Mouse (Mus musculus) heart, embryonic 11.5 days (tissue): Measurements from ENCODE around the gene Ica1. TPM values are rescaled to one million over a fixed set of nuclear protein-coding genes. Genes with fewer than 3 reads are reported as not detected.

Source experiments
- ATAC-seq: fragments of 200-750 bp; cut with Nextera tagmentation; replicated peaks from 2 replicates; pipeline ENCODE4 v1.8.0; 2017; ENCODE audit warnings: moderate library complexity; ENCODE audit not compliant: insufficient number of reproducible peaks, low FRiP score, low TSS enrichment
- H3K27ac ChIP-seq: fragments of 300-500 bp; sonication (generic); 2 replicates; pipeline ENCODE4 v1.5.1; 2014; ENCODE audit warnings: mild to moderate bottlenecking, low read depth, low read length
- H3K27me3 ChIP-seq: fragments of 300-500 bp; sonication (generic); 2 replicates; pipeline ENCODE4 v1.6.1; 2014; ENCODE audit warnings: mild to moderate bottlenecking, low read length, mixed read lengths; ENCODE audit not compliant: control insufficient read depth, insufficient read depth
- H3K36me3 ChIP-seq: fragments of 300-500 bp; sonication (generic); 2 replicates; pipeline ENCODE4 v1.6.1; 2014; ENCODE audit warnings: mild to moderate bottlenecking, low read length, moderate library complexity, mixed read lengths; ENCODE audit not compliant: control insufficient read depth, insufficient read depth
- H3K4me1 ChIP-seq: fragments of 300-500 bp; sonication (generic); 2 replicates; pipeline ENCODE4 v1.6.1; 2014; ENCODE audit warnings: low read length; ENCODE audit not compliant: control insufficient read depth, insufficient read depth
- H3K4me2 ChIP-seq: fragments of 300-500 bp; sonication (generic); 2 replicates; pipeline ENCODE4 v1.6.1; 2014; ENCODE audit warnings: mild to moderate bottlenecking, moderate library complexity
- H3K4me3 ChIP-seq: fragments of 300-500 bp; sonication (generic); 2 replicates; pipeline ENCODE4 v1.5.1; 2014; ENCODE audit warnings: low read depth, low read length
- H3K9ac ChIP-seq: fragments of 300-500 bp; sonication (generic); 2 replicates; pipeline ENCODE4 v1.6.1; 2014; ENCODE audit warnings: mild to moderate bottlenecking, low read depth, low read length, moderate library complexity
- H3K9me3 ChIP-seq: fragments of 300-500 bp; sonication (generic); replicated peaks from 2 replicates; pipeline ENCODE4 v1.6.1; 2016; ENCODE audit warnings: low read length; ENCODE audit not compliant: control insufficient read depth
- WGBS: fragments of 180-500 bp; shearing (Covaris S2); extraction: QIAGEN DNeasy Blood & Tissue Kit; methylation state at CpG from one replicate; pipeline ENCODE4 v1.1.7; 2014; ENCODE audit not compliant: insufficient replicate concordance; 5-methylcytosine and 5-hydroxymethylcytosine counted together
- polyA plus RNA-seq: library from polyadenylated mRNA; unstranded; fragments of >200 nt; fragmentation: Nextera tagmentation; extraction: Ambion mirVana; gene quantifications from 2 replicates; pipeline ENCODE4 v1.2.1, GENCODE M21; 2014

The Ica1 gene
- polyA plus RNA-seq, 1 experiment from 2014 or later = 36.9 TPM

GRCm38 (mm10) chr6:8638122-8638521, 140.2 kb downstream of the Ica1 start:
- Histone ChIP-seq H3K36me3 (no peaks in the 10 kb centered on the region), H3K9me3 (no peaks in the 10 kb centered on the region), H3K4me2 (no peak overlapping the region), H3K9ac (no peak overlapping the region), H3K4me1 (no peaks in the 10 kb centered on the region), H3K4me3 (no peak overlapping the region), H3K27ac (no peak overlapping the region), H3K27me3 (no peaks in the 10 kb centered on the region)
- 84% methylated on average over 4 of the region's 4 CpGs for WGBS
- no peak for ATAC-seq

GRCm38 (mm10) chr6:8632701-8633100, 145.6 kb downstream of the Ica1 start:
- no peak for ATAC-seq
- WGBS = 85% methylated on average over 4 of the region's 4 CpGs
- Histone ChIP-seq H3K36me3 (no peaks in the 10 kb centered on the region), H3K27ac (no peak overlapping the region), H3K4me1 (0 out of 2 replicates have a peak, but pooled peaks cover 3% of the 10 kb centered on the region), H3K9ac (no peak overlapping the region), H3K9me3 (no peaks in the 10 kb centered on the region), H3K4me3 (no peak overlapping the region), H3K4me2 (no peak overlapping the region), H3K27me3 (no peaks in the 10 kb centered on the region)

GRCm38 (mm10) chr6:8631986-8632632, 146.2 kb downstream of the Ica1 start:
- 0 out of 2 replicates have a peak, but pooled peaks cover 3% of the 10 kb centered on the region for H3K4me1 ChIP-seq
- WGBS = 36% methylated on average over 5 of the region's 5 CpGs
- H3K36me3 ChIP-seq = no peaks in the 10 kb centered on the region
- ATAC-seq = no peak
- H3K4me3 ChIP-seq = no peak overlapping the region
- H3K9me3 ChIP-seq = no peaks in the 10 kb centered on the region
- H3K27me3 ChIP-seq = no peaks in the 10 kb centered on the region
- H3K27ac ChIP-seq = no peak overlapping the region
- H3K9ac ChIP-seq = no peak overlapping the region
- H3K4me2 ChIP-seq = no peak overlapping the region

- no peaks in the 10 kb centered on the region for H3K36me3 ChIP-seq
- H3K9ac ChIP-seq = no peak overlapping the region
- no peak overlapping the region for H3K4me2 ChIP-seq
- H3K4me3 ChIP-seq = no peak overlapping the region
- H3K4me1 ChIP-seq = 0 out of 2 replicates have a peak, but pooled peaks cover 3% of the 10 kb centered on the region
- no peaks in the 10 kb centered on the region for H3K27me3 ChIP-seq
- H3K9me3 ChIP-seq = no peaks in the 10 kb centered on the region
- WGBS = 86% methylated on average over 8 of the region's 8 CpGs
- ATAC-seq = no peak
- H3K27ac ChIP-seq = no peak overlapping the region
Measured at GRCm38 (mm10) chr6:8631362-8631761, 146.9 kb downstream of the Ica1 start.

- Histone ChIP-seq H3K4me3 (no peak overlapping the region), H3K27ac (no peak overlapping the region), H3K9me3 (no peaks in the 10 kb centered on the region), H3K9ac (no peak overlapping the region), H3K36me3 (no peaks in the 10 kb centered on the region), H3K27me3 (no peaks in the 10 kb centered on the region), H3K4me1 (0 out of 2 replicates have a peak, but pooled peaks cover 3% of the 10 kb centered on the region), H3K4me2 (no peak overlapping the region)
- no peak for ATAC-seq
- WGBS = 60% methylated on average over 7 of the region's 7 CpGs
Measured at GRCm38 (mm10) chr6:8630531-8630930, 147.8 kb downstream of the Ica1 start.

GRCm38 (mm10) chr6:8628715-8629267, 149.5 kb downstream of the Ica1 start:
- Histone ChIP-seq H3K27me3 (no peaks in the 10 kb centered on the region), H3K27ac (no peak overlapping the region), H3K36me3 (no peaks in the 10 kb centered on the region), H3K9me3 (no peaks in the 10 kb centered on the region), H3K4me2 (no peak overlapping the region), H3K4me3 (no peak overlapping the region), H3K4me1 (0 out of 2 replicates have a peak, but pooled peaks cover 3% of the 10 kb centered on the region), H3K9ac (no peak overlapping the region)
- 88% methylated on average over 7 of the region's 7 CpGs for WGBS
- no peak for ATAC-seq

GRCm38 (mm10) chr6:8628226-8628625, 150.1 kb downstream of the Ica1 start:
- 79% methylated on average over 8 of the region's 8 CpGs for WGBS
- no peaks in the 10 kb centered on the region for H3K9me3 ChIP-seq
- no peak overlapping the region for H3K4me2 ChIP-seq
- no peak overlapping the region for H3K9ac ChIP-seq
- no peaks in the 10 kb centered on the region for H3K27me3 ChIP-seq
- no peak overlapping the region for H3K4me3 ChIP-seq
- no peak for ATAC-seq
- no peak overlapping the region for H3K27ac ChIP-seq
- 0 out of 2 replicates have a peak, but pooled peaks cover 3% of the 10 kb centered on the region for H3K4me1 ChIP-seq
- no peaks in the 10 kb centered on the region for H3K36me3 ChIP-seq

- H3K27me3 ChIP-seq = no peaks in the 10 kb centered on the region
- 75% methylated on average over 3 of the region's 3 CpGs for WGBS
- 0 out of 2 replicates have a peak, but pooled peaks cover 2% of the 10 kb centered on the region for H3K9me3 ChIP-seq
- H3K9ac ChIP-seq = no peak overlapping the region
- H3K27ac ChIP-seq = no peak overlapping the region
- no peaks in the 10 kb centered on the region for H3K36me3 ChIP-seq
- peaks cover 2% of the 10 kb centered on the region; the same call in 1 of the 2 replicates for H3K4me1 ChIP-seq
- no peak overlapping the region for H3K4me2 ChIP-seq
- ATAC-seq = no peak
- H3K4me3 ChIP-seq = no peak overlapping the region
Measured at GRCm38 (mm10) chr6:8623045-8623444, 155.2 kb downstream of the Ica1 start.
